Mouse (Mus musculus) midbrain, embryonic 11.5 days (tissue): ENCODE measurements around the gene Axin2. TPM values are rescaled to one million over a fixed set of nuclear protein-coding genes. Genes with fewer than 3 reads are reported as not detected.
A peak's percentile ranks its signal among the peaks of the same experiment; 100 is the strongest.

Experiments used
- ATAC-seq: fragments of 200-750 bp; cut with Nextera tagmentation; 2 replicates; pipeline ENCODE4 v1.8.0; 2017; ENCODE audit warnings: moderate TSS enrichment, moderate library complexity; ENCODE audit not compliant: low FRiP score
- DNase-seq: peaks from one replicate; pipeline ENCODE4 v3.0.0; 2015; ENCODE audit warnings: low spot score; ENCODE audit errors: missing footprints
- H3K27ac ChIP-seq: fragments of 300-500 bp; sonication (generic); 2 replicates; pipeline ENCODE4 v1.5.1; 2014; ENCODE audit warnings: low read depth, low read length
- H3K27me3 ChIP-seq: fragments of 300-500 bp; sonication (generic); 2 replicates; pipeline ENCODE4 v1.6.1; 2014; ENCODE audit warnings: mild to moderate bottlenecking, low read length, moderate library complexity, mixed read lengths; ENCODE audit not compliant: control insufficient read depth, insufficient read depth
- H3K36me3 ChIP-seq: fragments of 300-500 bp; sonication (generic); 2 replicates; pipeline ENCODE4 v1.6.1; 2014; ENCODE audit warnings: mild to moderate bottlenecking, low read length, moderate library complexity, mixed read lengths; ENCODE audit not compliant: control insufficient read depth, insufficient read depth
- H3K4me1 ChIP-seq: fragments of 300-500 bp; sonication (generic); 2 replicates; pipeline ENCODE4 v1.6.1; 2014; ENCODE audit warnings: low read length; ENCODE audit not compliant: control insufficient read depth, insufficient read depth
- H3K4me2 ChIP-seq: fragments of 300-500 bp; sonication (generic); 2 replicates; pipeline ENCODE4 v1.6.1; 2014; ENCODE audit warnings: mild to moderate bottlenecking, moderate library complexity
- H3K4me3 ChIP-seq: fragments of 300-500 bp; sonication (generic); 2 replicates; pipeline ENCODE4 v1.5.1; 2014; ENCODE audit warnings: low read depth, low read length
- H3K9ac ChIP-seq: fragments of 300-500 bp; sonication (generic); 2 replicates; pipeline ENCODE4 v1.6.1; 2014; ENCODE audit warnings: low read length
- H3K9me3 ChIP-seq: fragments of 300-500 bp; sonication (generic); 2 replicates; pipeline ENCODE4 v1.6.1; 2016; ENCODE audit warnings: low read length; ENCODE audit not compliant: control insufficient read depth
- WGBS: fragments of 180-500 bp; shearing (Covaris S2); extraction: QIAGEN DNeasy Blood & Tissue Kit; methylation state at CpG from one replicate; pipeline ENCODE4 v1.1.7; 2014; 5-methylcytosine and 5-hydroxymethylcytosine counted together
- polyA plus RNA-seq: library from polyadenylated mRNA; unstranded; fragments of >200 nt; fragmentation: Nextera tagmentation; extraction: Ambion mirVana; gene quantifications from 2 replicates; pipeline ENCODE4 v1.2.1, GENCODE M21; 2014

The Axin2 gene
- polyA plus RNA-seq, 1 experiment from 2014 or later = 23.1 TPM

GRCm38 (mm10) chr11:108889121-108889520, 31.0 kb upstream of the Axin2 start:
- Histone ChIP-seq H3K9me3 (no peaks in the 10 kb centered on the region), H3K27me3 (no peaks in the 10 kb centered on the region), H3K4me2 (no peak overlapping the region), H3K4me3 (no peak overlapping the region), H3K27ac (no peak overlapping the region), H3K36me3 (no peaks in the 10 kb centered on the region), H3K4me1 (peaks cover 48% of the 10 kb centered on the region), H3K9ac (no peak overlapping the region)
- 54% methylated on average over 11 of the region's 11 CpGs for WGBS
- peak; percentile 90 for DNase-seq
- no peak for ATAC-seq

DNA sequence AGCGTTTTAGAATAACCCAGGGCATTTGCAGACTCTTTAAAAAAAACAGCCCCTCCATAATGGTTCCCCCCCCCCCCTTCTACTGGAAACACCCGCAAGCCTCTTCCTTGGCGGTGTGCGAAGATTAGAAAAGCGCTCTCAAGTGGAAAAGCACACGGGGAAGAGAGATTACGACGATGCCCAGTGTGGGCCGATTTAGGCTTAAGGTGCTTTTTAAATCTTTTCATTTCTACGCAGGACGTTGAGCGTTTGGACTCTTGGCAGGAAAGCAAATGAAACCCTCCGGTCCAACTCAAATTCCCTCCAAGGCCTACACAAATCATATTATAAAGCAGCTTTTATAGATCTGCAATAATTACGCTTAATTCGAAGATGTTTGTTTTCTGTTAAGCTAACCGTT, 29.6 kb upstream of the Axin2 start:
- peak overlapping the region; percentile 72; the same call in 1 of the 2 replicates for H3K27ac ChIP-seq

DNA sequence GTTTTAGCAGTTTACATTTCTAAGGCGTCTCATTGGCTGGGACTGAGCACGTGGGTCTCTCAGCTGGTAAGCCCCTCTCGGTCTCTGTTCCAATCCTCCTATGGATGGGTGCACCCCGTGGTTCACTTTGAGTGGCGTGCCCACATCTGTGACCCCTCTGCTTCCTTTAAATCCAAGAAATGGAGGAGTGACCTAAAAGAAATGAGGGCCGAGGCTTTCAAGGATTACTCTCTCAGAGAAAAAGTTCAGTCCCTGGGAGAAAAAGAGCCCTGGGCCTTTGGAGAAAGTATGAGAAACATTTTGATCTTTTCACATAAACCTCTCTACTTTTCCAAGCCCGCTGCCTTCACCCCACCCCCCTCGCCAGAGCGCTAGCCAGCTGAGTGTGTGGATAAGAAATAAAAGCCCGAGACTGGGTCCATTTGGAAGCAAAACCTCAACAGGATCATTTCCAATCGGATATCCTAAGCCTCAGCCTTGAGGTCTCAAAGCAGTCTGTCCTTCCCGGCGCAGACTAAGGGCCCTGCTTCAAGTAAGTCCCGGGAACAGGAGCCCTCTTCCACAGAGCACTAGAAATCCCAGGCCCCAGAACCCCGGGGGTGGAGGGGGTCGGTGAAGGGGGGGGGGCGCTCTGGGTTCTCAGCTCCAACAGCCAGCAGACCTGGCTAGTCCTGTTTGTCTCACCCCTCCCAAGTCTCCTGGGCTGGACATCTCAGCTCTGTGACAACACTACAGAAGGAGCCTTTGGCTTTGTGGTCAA, 28.9 kb upstream of the Axin2 start:
- peak; percentile 94 for ATAC-seq
- DNase-seq = peak; percentile 95
- WGBS = under 1% methylated on average over 16 of the region's 17 CpGs
- Histone ChIP-seq H3K36me3 (no peaks in the 10 kb centered on the region), H3K27me3 (no peaks in the 10 kb centered on the region), H3K4me1 (peaks cover 42% of the 10 kb centered on the region), H3K4me2 (peak overlapping the region; percentile 59), H3K9me3 (no peaks in the 10 kb centered on the region), H3K27ac (peak overlapping the region; percentile 72), H3K4me3 (peak overlapping the region; percentile 34), H3K9ac (peak overlapping the region; percentile 68)

More for the DNA sequence above, 29.6 kb upstream of the Axin2 start:
- ATAC-seq (no peak), DNase-seq (peak; percentile 93)
- 13% methylated on average over 16 of the region's 16 CpGs for WGBS
- peak overlapping the region; percentile 42 for H3K9ac ChIP-seq
- no peaks in the 10 kb centered on the region for H3K36me3 ChIP-seq
- H3K27me3 ChIP-seq = no peaks in the 10 kb centered on the region
- peak overlapping the region; percentile 59 for H3K4me2 ChIP-seq
- no peaks in the 10 kb centered on the region for H3K9me3 ChIP-seq
- peak overlapping the region; percentile 34 for H3K4me3 ChIP-seq
- peaks cover 49% of the 10 kb centered on the region for H3K4me1 ChIP-seq

GRCm38 (mm10) chr11:108891871-108892380, 28.2 kb upstream of the Axin2 start:
- Histone ChIP-seq H3K4me2 (peak overlapping the region; percentile 59), H3K4me1 (peaks cover 39% of the 10 kb centered on the region), H3K9me3 (no peaks in the 10 kb centered on the region), H3K9ac (peak overlapping the region; percentile 68), H3K27me3 (no peaks in the 10 kb centered on the region), H3K36me3 (no peaks in the 10 kb centered on the region), H3K27ac (peak overlapping the region; percentile 72), H3K4me3 (peak overlapping the region; percentile 34)
- ATAC-seq = no peak
- under 1% methylated on average over 21 of the region's 21 CpGs for WGBS
- peak; percentile 92 for DNase-seq

GRCm38 (mm10) chr11:108892406-108892805, 27.7 kb upstream of the Axin2 start:
- H3K36me3 ChIP-seq = no peaks in the 10 kb centered on the region
- H3K4me2 ChIP-seq = peak overlapping the region; percentile 28; the same call in 1 of the 2 replicates
- peak overlapping the region; percentile 29; the same call in 1 of the 2 replicates for H3K9ac ChIP-seq
- 3% methylated on average over 4 of the region's 7 CpGs for WGBS
- H3K4me3 ChIP-seq = peak overlapping the region; percentile 7; the same call in 1 of the 2 replicates
- peaks cover 40% of the 10 kb centered on the region for H3K4me1 ChIP-seq
- ATAC-seq (no peak), DNase-seq (no peak)
- 0 out of 2 replicates have a peak overlapping the region, but pooled peaks have one; percentile 40 for H3K27ac ChIP-seq
- H3K9me3 ChIP-seq = no peaks in the 10 kb centered on the region
- no peaks in the 10 kb centered on the region for H3K27me3 ChIP-seq

DNA sequence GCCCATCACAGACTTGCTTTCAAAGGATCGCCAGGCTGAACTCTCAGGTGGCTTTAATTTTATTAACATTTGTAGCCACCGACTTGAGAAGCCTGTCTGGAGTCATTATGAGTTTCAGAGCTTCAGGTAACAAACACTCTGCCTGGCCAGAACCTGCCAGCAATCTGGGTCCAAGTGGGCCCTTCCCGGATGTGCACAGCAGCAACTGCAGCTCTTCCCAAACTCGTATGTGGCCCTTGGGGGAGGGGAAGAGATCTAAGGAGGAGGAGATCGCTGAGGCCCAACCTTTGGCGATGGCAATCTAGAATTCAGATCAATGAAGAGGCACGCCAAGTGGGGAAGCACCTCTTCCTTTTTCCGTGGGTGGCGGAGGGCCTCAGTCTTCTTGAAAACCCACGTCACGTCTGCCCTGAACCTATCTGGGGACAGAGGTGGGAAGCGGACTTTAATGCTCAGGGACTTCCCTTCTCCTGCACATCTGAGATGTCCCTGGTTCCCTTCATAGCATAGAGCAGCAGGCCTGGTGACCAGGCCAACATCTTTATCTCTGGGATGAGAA, 26.8 kb upstream of the Axin2 start:
- Histone ChIP-seq H3K36me3 (no peaks in the 10 kb centered on the region), H3K9ac (peak overlapping the region; percentile 24; the same call in 1 of the 2 replicates), H3K27ac (peak overlapping the region; percentile 15; the same call in 1 of the 2 replicates), H3K4me2 (peak overlapping the region; percentile 30), H3K4me3 (peak overlapping the region; percentile 7; the same call in 1 of the 2 replicates), H3K27me3 (no peaks in the 10 kb centered on the region; the same call in 1 of the 2 replicates), H3K4me1 (peaks cover 44% of the 10 kb centered on the region), H3K9me3 (no peaks in the 10 kb centered on the region)
- DNase-seq (peak; percentile 91), ATAC-seq (no peak)
- WGBS = 29% methylated on average over 12 of the region's 12 CpGs

GRCm38 (mm10) chr11:108893855-108894510, 26.2 kb upstream of the Axin2 start:
- 0 out of 2 replicates have a peak overlapping the region, but pooled peaks have one; percentile 24 for H3K9ac ChIP-seq
- H3K9me3 ChIP-seq = no peaks in the 10 kb centered on the region
- H3K4me1 ChIP-seq = peaks cover 44% of the 10 kb centered on the region
- H3K36me3 ChIP-seq = no peaks in the 10 kb centered on the region
- DNase-seq (peak; percentile 89), ATAC-seq (no peak)
- 24% methylated on average over 10 of the region's 10 CpGs for WGBS
- H3K4me2 ChIP-seq = peak overlapping the region; percentile 30
- peak overlapping the region; percentile 30; the same call in 1 of the 2 replicates for H3K27ac ChIP-seq
- no peaks in the 10 kb centered on the region; the same call in 1 of the 2 replicates for H3K27me3 ChIP-seq
- peak overlapping the region; percentile 7; the same call in 1 of the 2 replicates for H3K4me3 ChIP-seq

DNA sequence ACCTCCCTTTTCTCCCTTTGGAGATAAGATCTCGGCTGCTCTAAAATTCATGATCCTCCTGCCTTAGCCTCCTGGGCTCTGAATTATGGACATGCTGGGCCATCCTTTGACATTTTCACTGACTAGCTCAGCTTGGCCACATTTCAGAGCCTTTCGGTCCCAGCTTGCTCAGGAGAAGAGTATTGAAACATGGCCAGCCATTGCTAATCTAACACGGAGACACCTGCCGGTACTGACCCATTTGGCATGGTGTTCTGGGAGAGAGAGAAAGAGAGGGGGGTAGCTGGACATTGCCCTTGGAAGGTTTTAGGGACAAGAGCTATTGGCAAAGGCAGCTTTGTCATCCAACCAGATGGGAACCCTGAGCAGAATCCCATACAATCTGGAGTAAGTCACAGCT, 23.1 kb upstream of the Axin2 start:
- Histone ChIP-seq H3K27me3 (no peaks in the 10 kb centered on the region; the same call in 1 of the 2 replicates), H3K4me2 (no peak overlapping the region), H3K4me3 (no peak overlapping the region), H3K36me3 (no peaks in the 10 kb centered on the region), H3K9ac (no peak overlapping the region), H3K4me1 (peaks cover 27% of the 10 kb centered on the region), H3K27ac (no peak overlapping the region), H3K9me3 (no peaks in the 10 kb centered on the region)
- ATAC-seq = no peak
- DNase-seq = no peak
- WGBS = 91% methylated on average over 4 of the region's 4 CpGs
